Mouse (Mus musculus) Patski (cell line): ENCODE results near the gene Raly. TPM values are rescaled to one million over a fixed set of nuclear protein-coding genes. Genes with fewer than 3 reads are reported as not detected.
A peak's percentile ranks its signal among the peaks of the same experiment; 100 is the strongest.

Source experiments
- ATAC-seq: fragments of 100-300 bp; one replicate; pipeline ENCODE4 v1.8.0; 2021
- CTCF ChIA-PET: fragments of 350-600 bp; sonication (Branson Sonifier 250); formaldehyde crosslinking; loops from one replicate; lab custom pipeline; 2022; ENCODE audit warnings: inconsistent platforms; lab: Charles Lee
- POLR2A ChIA-PET: fragments of 350-600 bp; sonication (Branson Sonifier 250); formaldehyde crosslinking; loops from one replicate; lab custom pipeline; 2022; ENCODE audit warnings: antibody characterized with exemption, inconsistent platforms; lab: Charles Lee
- DNase-seq: peaks from one replicate; pipeline ENCODE4 v3.0.0-alpha.2; 2011; ENCODE audit warnings: low read depth, low spot score
- H3K27me3 ChIP-seq: fragments of 371-371 bp; one replicate; pipeline ENCODE4 v1.5.1; 2021
- CTCF ChIP-seq: fragments of 100-300 bp; IDR thresholded peaks from one replicate; pipeline ENCODE4 v1.5.1; 2021
- in situ Hi-C: fragments of 300-500 bp; cut with MboI; formaldehyde crosslinking; loops from 3 replicates; pipeline ENCODE4 v1.11.1; 2018; ENCODE audit warnings: low pct_unique_long_range_greater_than_20kb, mixed read lengths
- polyA plus RNA-seq: library from polyadenylated mRNA; unstranded; gene quantifications from one replicate; pipeline ENCODE4 v1.2.3, GENCODE M21; 2021

The Raly gene
- polyA plus RNA-seq, 1 experiment from 2014 or later, result 237 TPM

- in situ Hi-C loops, result loop anchor here (5.0 kb wide), 1 partner anchor 56 kb away; no protein-coding TSS in a partner anchor
- DNase-seq (no peak), ATAC-seq (no peak)
- ChIA-PET CTCF (interaction anchor here (0.9 to 1.5 kb wide), 4 partner anchors 9 to 23 kb away, joined by 3 to 5 read pairs (median 3); no protein-coding TSS in a partner anchor), POLR2A (no interaction called here)
- TF ChIP-seq CTCF, result peak; percentile 48
- peaks cover 4% of the 10 kb centered on the region for H3K27me3 ChIP-seq
Observed at GRCm38 (mm10) chr2:154916547-154916946, 125.7 kb downstream of the Raly start.

Other genes with a start within 250 kb of the Raly start
- gene 1700003F12Rik, start 244.0 kb upstream of the Raly start, polyA plus RNA-seq, result 0.35 TPM
- not detected for gene Actl10, start 239.3 kb upstream of the Raly start, polyA plus RNA-seq
- 0.65 TPM for gene Necab3, start 232.2 kb upstream of the Raly start, polyA plus RNA-seq
- gene E2f1, start 221.2 kb upstream of the Raly start, polyA plus RNA-seq, result 17.7 TPM
- gene Pxmp4, start 187.4 kb upstream of the Raly start, polyA plus RNA-seq, result 17.0 TPM
- 3.1 TPM for gene Zfp341, start 177.8 kb upstream of the Raly start, polyA plus RNA-seq
- gene 4930519P11Rik, start 177.7 kb upstream of the Raly start, polyA plus RNA-seq, result 0.13 TPM
- gene Chmp4b, start 139.4 kb upstream of the Raly start, polyA plus RNA-seq, result 239 TPM
- not detected for gene Gm14214, start 21.1 kb upstream of the Raly start, polyA plus RNA-seq
- not detected for gene a, start 306 bp downstream of the Raly start, polyA plus RNA-seq
- gene Eif2s2, start 101.8 kb downstream of the Raly start, polyA plus RNA-seq, result 175 TPM
- gene Gm14226, start 227.2 kb downstream of the Raly start, polyA plus RNA-seq, result 0.10 TPM